Mouse (Mus musculus) spleen, embryonic (tissue): ENCODE measurements at regions not wholly inside any gene's neighbourhood (a gene's known extent, or its start where the extent isn't known, plus 50 kb on each side); places are given as distances from the start of the nearest gene placed in this dataset.

ENCODE experiments used
- CTCF ChIA-PET: fragments of 350-600 bp; sonication (Branson Sonifier 250); formaldehyde crosslinking; loops from one replicate; lab custom pipeline; 2022; lab: Charles Lee

- CTCF ChIA-PET: no interaction called here
Observed at GRCm38 (mm10) chr15:18360256-18360655, 458.5 kb upstream of the Cdh10 start.

DNA sequence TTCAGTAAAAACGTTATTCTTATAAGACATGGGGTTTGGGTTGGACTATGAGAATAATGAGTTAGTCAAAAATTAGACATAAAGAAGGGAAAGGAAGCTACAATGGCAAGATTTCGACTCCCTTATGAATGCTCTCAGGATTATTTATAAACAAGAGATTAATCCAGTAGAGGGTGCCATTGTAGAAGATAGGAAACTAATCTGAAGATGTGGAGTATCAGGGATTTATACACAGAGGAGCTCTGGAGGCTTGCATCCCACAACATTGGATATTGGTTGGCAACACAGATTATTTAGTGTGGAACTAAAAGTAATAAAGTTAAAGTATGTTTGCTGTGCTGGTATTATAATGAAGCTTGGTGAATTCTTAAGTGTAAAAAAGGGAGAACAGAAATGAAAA is 419.0 kb upstream of the Cdh10 start:
- CTCF ChIA-PET: no interaction called here

DNA sequence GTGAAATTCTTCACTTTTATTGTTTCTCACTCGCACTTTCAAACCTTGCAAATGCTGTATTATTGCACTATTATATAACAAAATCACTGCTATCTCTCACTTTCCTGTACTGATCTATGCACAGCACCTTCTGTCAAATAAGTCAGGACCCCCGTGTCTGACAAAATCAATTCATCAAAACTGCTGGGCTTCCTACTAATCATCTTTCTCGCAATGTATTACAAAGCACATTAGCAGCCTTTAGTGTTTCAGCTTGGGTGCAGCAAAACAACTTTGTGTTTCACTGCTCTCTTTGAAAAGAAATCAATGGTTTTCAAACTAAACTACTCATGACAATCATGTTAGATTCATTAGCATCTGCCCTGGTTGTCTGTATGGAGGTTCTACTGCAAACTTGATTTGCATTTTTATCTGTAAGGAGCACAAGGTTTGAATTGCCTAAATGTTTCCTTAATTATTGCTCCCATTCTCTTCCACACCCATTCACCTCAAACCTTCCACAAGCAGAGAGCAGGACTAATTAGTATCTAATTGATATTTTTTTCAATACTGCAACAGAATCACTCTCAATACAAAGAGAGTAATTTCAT is 418.4 kb upstream of the Cdh10 start:
- CTCF ChIA-PET: no interaction called here

DNA sequence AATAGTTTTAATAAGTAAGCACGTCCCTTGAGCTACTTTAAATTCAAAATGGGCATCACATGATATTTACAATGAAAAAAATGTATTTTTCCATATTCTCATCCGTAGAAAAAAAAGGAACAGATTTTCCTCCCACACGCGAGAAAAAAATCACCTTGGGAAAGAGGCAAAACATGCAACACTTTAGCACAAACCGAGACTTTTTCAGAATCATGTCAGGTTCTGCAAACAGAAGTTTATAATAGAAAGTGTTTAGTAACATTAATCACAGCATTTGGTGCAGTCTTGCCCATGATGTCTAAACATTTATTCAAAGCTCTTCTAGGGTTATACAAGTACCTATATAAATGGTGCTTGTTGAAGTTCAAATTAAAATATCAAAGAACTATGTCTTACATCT is 386.0 kb upstream of the Cdh10 start:
- CTCF ChIA-PET: no interaction called here

GRCm38 (mm10) chr15:18453801-18454200 is 364.9 kb upstream of the Cdh10 start:
- CTCF ChIA-PET: no interaction called here

GRCm38 (mm10) chr15:18482385-18482784 is 336.4 kb upstream of the Cdh10 start:
- CTCF ChIA-PET: no interaction called here

DNA sequence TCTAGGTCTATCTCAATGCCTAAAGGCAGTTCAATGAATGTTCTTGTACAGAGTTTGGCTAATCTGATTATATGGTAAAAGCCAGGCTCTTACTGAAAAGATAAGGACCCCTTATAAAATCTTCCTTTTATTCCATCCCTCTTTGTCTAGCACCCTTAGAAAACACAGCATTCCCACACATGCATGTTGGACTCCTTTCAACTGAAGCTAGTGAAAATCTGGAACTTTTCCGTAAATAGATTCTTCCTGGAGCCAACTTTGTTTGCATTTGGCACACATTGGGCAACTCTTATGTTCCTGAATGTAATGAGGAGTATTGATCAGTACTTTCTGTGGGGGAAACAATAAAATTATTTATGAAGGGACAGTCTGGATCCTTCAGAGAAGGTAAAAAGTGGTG is 307.1 kb upstream of the Cdh10 start:
- CTCF ChIA-PET: no interaction called here

- CTCF ChIA-PET: no interaction called here
Observed at GRCm38 (mm10) chr15:18517701-18518100, 301.0 kb upstream of the Cdh10 start.

GRCm38 (mm10) chr15:18556457-18556856 is 262.3 kb upstream of the Cdh10 start:
- CTCF ChIA-PET: interaction anchor here (0.8 kb wide), 1 partner anchor 583 kb away, joined by 18 read pairs; no protein-coding TSS in a partner anchor
